Mouse (Mus musculus) erythroblast, embryonic 14.5 days (primary cell): Measurements from ENCODE around the gene Rhox4g. TPM values are rescaled to one million over a fixed set of nuclear protein-coding genes. Genes with fewer than 3 reads are reported as not detected.
"Not testable (repeated sequence)": the region's sequence is repeated elsewhere in the genome, so short reads cannot be mapped to it uniquely, and the experiment has no call there.

Experiments used
- H3K27me3 ChIP-seq: 2 replicates; pipeline ENCODE4 v1.6.1; 2012; ENCODE audit warnings: inconsistent platforms; ENCODE audit not compliant: control insufficient read depth
- H3K36me3 ChIP-seq: 2 replicates; pipeline ENCODE4 v1.6.1; 2012; ENCODE audit warnings: mild to moderate bottlenecking, inconsistent platforms; ENCODE audit not compliant: control insufficient read depth
- H3K4me1 ChIP-seq: 2 replicates; pipeline ENCODE4 v1.6.1; 2012; ENCODE audit warnings: inconsistent platforms; ENCODE audit not compliant: control insufficient read depth
- H3K4me3 ChIP-seq: replicated peaks from 2 replicates; pipeline ENCODE3; 2012; ENCODE audit warnings: moderate library complexity, mild to moderate bottlenecking, inconsistent platforms
- H3K9me3 ChIP-seq: 2 replicates; pipeline ENCODE4 v1.6.1; 2012; ENCODE audit warnings: low read length, inconsistent platforms, mixed read lengths; ENCODE audit not compliant: control insufficient read depth
- GATA1 ChIP-seq: IDR thresholded peaks from 2 replicates; pipeline ENCODE4 v1.6.1; 2012; ENCODE audit warnings: low read length, inconsistent platforms, mixed read lengths
- TAL1 ChIP-seq: IDR thresholded peaks from 3 replicates; pipeline ENCODE4 v1.6.1; 2012; ENCODE audit warnings: low read length, inconsistent platforms, mixed read lengths
- polyA plus RNA-seq: library from polyadenylated mRNA; stranded (reverse); fragments of >175 nt; gene quantifications from 2 replicates; pipeline ENCODE4 v1.2.3, GENCODE M21; 2012

The Rhox4g gene
- not detected in 2 replicates for polyA plus RNA-seq

DNA sequence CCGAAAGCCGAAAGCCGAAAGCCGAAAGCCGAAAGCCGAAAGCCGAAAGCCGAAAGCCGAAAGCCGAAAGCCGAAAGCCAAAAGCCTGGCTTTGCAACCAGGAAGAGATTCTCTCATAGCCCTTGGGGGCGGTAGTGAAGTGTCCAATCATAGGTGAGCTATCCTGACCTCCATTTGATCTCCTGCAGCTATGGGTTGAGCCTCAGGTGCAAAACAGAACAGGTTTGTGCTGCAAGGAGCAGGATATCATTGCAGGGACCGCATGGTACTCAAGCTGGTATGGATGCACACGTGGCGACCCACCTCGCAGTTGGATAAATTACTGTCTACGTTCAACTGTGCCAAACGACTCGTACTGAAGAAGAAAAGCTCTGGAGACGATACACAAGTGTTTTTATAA, at the start of gene Rhox4g:
Gene Rhox4g, minus strand, starts transcription at position 101 of the 400 bp plus-strand sequence.
- not testable (repeated sequence) for H3K4me3 ChIP-seq, H3K9me3 ChIP-seq, H3K4me1 ChIP-seq, H3K27me3 ChIP-seq, H3K36me3 ChIP-seq

DNA sequence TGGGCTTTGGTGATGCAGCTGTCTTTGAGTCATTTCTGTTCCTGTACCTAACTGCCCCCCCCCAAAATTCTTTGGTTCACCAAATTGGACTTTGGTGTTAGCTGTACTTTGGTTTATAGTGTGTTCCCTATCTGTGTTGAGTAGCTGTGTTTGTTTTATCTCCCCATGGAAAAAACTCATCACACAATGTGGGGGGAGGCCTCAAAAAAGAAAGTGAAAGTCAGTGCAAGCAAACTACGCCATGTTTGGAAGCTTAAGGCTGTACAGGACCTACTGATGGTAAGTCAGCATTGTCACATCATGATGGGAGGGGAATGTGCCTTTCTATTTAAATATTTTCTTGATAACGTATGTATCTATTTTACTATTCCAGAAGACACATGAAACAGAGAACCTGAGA, 41.1 kb upstream of the Rhox4g start:
- no peaks in the 10 kb centered on the region for H3K4me1 ChIP-seq
- no peaks in the 10 kb centered on the region for H3K36me3 ChIP-seq
- no peaks in the 10 kb centered on the region for H3K9me3 ChIP-seq
- no peaks in the 10 kb centered on the region for H3K27me3 ChIP-seq
- H3K4me3 ChIP-seq: no peak overlapping the region
- TF ChIP-seq GATA1: no peak
- TF ChIP-seq TAL1: no peak

DNA sequence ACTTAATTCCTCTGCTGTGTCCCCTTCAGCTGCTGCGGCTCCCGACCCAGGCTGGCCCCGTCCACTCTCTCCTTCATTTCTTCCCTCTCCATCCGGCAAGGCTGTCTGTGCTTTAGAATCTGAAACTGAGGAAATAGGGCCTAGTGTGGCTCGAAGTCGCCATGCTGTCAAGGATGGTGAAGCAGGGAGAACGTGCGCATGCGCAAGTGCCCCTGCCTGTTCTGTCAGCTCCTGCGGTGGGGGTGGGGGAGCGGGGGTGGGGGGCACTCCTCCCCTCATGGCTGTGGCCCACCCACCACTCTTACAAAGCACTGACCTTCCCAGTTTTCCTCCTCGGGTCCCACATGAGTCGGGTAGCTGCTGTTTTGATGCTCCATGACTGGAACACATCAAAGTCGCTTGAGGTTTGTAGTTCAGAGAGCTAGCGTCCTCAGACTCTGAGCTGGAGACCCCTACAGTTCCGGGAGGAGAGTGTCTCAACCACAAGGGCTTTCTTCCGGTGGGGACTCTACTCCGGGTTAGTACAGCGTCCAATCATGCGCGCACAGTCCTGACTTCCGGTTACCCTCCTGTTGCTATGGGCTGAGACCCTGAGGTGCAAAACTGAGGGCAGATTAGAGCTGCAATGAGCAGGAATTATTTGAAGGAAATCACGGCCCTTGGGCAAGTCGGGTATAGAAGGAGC, 32.0 kb upstream of the Rhox4g start:
- peaks cover 34% of the 10 kb centered on the region for H3K9me3 ChIP-seq
- no peaks in the 10 kb centered on the region; the same call in 1 of the 2 replicates for H3K27me3 ChIP-seq
- H3K36me3 ChIP-seq: no peaks in the 10 kb centered on the region
- H3K4me1 ChIP-seq: no peaks in the 10 kb centered on the region
- no peak for TF ChIP-seq TAL1
- no peak for TF ChIP-seq GATA1
- no peak overlapping the region for H3K4me3 ChIP-seq

DNA sequence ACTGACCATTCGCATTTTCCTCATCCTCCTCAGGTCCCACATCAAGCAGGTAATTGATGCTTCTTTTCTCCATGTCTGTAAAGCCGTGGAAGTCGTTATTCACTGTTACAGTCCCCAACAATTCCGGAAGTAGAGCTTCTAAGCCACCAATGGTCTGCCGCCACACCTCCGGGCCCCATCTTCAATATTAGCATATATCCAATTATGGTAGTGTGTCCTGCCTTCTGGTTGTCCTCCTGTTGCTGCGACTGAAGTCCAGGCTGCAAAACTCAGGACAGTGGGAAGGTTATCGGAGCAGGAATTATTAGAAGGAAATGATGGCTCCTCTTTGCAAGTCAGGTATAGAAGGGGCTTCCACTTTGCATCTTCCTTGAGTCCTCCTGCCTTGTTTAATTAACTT, 22.1 kb upstream of the Rhox4g start, which contains the start of gene Rhox2h:
Gene Rhox2h, minus strand, starts transcription at position 101 of the 400 bp plus-strand sequence.
- not testable (repeated sequence) for H3K27me3 ChIP-seq, H3K4me1 ChIP-seq, H3K4me3 ChIP-seq, H3K36me3 ChIP-seq, H3K9me3 ChIP-seq

DNA sequence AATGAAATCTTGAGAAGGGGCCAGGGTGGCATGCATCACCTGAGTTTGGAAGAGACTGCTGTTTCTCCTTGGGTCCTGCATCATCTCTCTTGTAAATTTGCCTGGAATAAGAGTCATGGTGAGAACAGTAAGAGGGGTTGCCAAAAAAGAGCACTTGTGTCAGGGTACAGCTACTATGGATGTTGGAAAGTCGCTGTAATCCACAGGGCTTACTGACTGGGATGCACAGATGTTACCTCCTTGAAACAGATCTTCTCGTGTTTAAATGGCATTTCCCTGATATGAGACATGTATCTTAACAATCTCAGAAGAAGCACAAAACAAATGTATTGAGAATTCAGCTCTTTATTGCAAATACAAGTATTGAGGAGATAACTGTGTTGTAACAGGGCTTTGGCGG, 17.5 kb upstream of the Rhox4g start, which contains the start of gene Rhox3h:
Gene Rhox3h, minus strand, starts transcription at position 101 of the 400 bp plus-strand sequence.
- not testable (repeated sequence) for H3K27me3 ChIP-seq, H3K4me3 ChIP-seq, H3K36me3 ChIP-seq, H3K9me3 ChIP-seq, H3K4me1 ChIP-seq

DNA sequence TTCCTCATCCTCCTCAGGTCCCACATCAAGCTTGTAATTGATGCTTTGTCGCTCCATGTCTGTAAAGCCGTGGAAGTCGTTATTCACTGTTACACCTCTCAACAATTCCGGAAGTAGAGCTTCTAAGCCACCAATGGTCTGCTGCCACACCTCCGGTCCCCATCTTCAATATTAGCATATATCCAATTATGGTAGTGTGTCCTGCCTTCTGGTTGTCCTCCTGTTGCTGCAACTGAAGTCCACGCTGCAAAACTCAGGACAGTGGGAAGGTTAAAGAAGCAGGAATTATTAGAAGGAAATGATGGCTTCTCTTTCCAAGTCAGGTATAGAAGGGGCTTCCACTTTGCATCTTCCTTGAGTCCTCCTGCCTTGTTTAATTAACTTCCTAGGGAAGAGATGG, 7.8 kb downstream of the Rhox4g start, which contains the start of gene Rhox2g:
Gene Rhox2g, minus strand, starts transcription at position 101 of the 400 bp plus-strand sequence.
- not testable (repeated sequence) for H3K36me3 ChIP-seq, H3K9me3 ChIP-seq, H3K4me3 ChIP-seq, H3K27me3 ChIP-seq, H3K4me1 ChIP-seq

DNA sequence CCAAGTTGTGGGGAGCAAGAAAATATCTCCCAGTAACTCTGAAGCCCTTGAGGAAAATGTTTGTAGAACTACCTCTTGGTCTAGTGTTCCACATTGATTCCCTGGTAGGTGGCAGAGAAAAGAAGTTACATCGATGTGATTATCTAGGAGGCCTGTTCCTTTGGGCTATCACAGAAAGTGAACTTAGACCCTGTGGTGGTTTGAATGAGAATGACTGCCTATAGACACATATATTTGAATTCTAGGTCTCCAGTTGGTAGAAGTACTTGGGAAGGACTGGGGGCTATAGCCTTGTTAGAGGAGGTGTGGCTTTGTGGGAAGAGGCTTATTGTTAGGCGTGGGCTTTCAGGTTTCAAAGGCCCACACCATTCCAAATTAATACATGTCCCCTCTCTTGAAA, 22.6 kb downstream of the Rhox4g start, which contains the start of gene Rhox3g:
Gene Rhox3g, minus strand, starts transcription at position 101 of the 400 bp plus-strand sequence.
- not testable (repeated sequence) for H3K4me1 ChIP-seq, H3K9me3 ChIP-seq, H3K36me3 ChIP-seq, H3K4me3 ChIP-seq, H3K27me3 ChIP-seq

DNA sequence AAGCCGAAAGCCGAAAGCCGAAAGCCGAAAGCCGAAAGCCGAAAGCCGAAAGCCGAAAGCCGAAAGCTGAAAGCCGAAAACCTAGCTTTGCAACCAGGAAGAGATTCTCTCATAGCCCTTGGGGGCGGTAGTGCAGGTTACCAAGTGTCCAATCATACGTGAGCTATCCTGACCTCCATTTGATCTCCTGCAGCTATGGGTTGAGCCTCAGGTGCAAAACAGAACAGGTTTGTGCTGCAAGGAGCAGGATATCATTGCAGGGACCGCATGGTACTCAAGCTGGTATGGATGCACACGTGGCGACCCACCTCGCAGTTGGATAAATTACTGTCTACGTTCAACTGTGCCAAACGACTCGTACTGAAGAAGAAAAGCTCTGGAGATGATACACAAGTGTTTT, 43.5 kb downstream of the Rhox4g start, which contains the start of gene Rhox4f:
Gene Rhox4f, minus strand, starts transcription at position 101 of the 400 bp plus-strand sequence.
- not testable (repeated sequence) for H3K4me3 ChIP-seq, H3K36me3 ChIP-seq, H3K9me3 ChIP-seq, H3K4me1 ChIP-seq, H3K27me3 ChIP-seq

Other genes starting within 250 kb of the Rhox4g start
- not detected in 2 replicates for gene Rhox2b, start 239.3 kb downstream of the Rhox4g start, polyA plus RNA-seq
- not detected in 2 replicates for gene Rhox4b, start 218.8 kb downstream of the Rhox4g start, polyA plus RNA-seq
- gene Rhox2c, start 197.6 kb downstream of the Rhox4g start, polyA plus RNA-seq: not detected in 2 replicates
- gene Rhox3c, start 192.7 kb downstream of the Rhox4g start, polyA plus RNA-seq: not detected in 2 replicates
- not detected in 2 replicates for gene Rhox4c, start 171.0 kb downstream of the Rhox4g start, polyA plus RNA-seq
- gene Rhox2d, start 157.9 kb downstream of the Rhox4g start, polyA plus RNA-seq: not detected in 2 replicates
- gene Rhox4d, start 137.0 kb downstream of the Rhox4g start, polyA plus RNA-seq: not detected in 2 replicates
- gene Rhox2e, start 120.9 kb downstream of the Rhox4g start, polyA plus RNA-seq: not detected in 2 replicates
- not detected in 2 replicates for gene Rhox3e, start 109.3 kb downstream of the Rhox4g start, polyA plus RNA-seq
- not detected in 2 replicates for gene Rhox4e, start 93.9 kb downstream of the Rhox4g start, polyA plus RNA-seq
- not detected in 2 replicates for gene Rhox2f, start 79.9 kb downstream of the Rhox4g start, polyA plus RNA-seq
- not detected in 2 replicates for gene Rhox3f, start 70.3 kb downstream of the Rhox4g start, polyA plus RNA-seq
- not detected in 2 replicates for gene Rhox4f, start 43.6 kb downstream of the Rhox4g start, polyA plus RNA-seq
- not detected in 2 replicates for gene Rhox3g, start 22.7 kb downstream of the Rhox4g start, polyA plus RNA-seq
- not detected in 2 replicates for gene Rhox2g, start 7.9 kb downstream of the Rhox4g start, polyA plus RNA-seq
- not detected in 2 replicates for gene Rhox3h, start 17.4 kb upstream of the Rhox4g start, polyA plus RNA-seq
- not detected in 2 replicates for gene Rhox2h, start 21.9 kb upstream of the Rhox4g start, polyA plus RNA-seq
- gene Rhox5, start 153.5 kb upstream of the Rhox4g start, polyA plus RNA-seq: 0.07 TPM in 1 of 2 replicates, not detected in the other
- gene Rhox6, start 175.6 kb upstream of the Rhox4g start, polyA plus RNA-seq: not detected in 2 replicates
- not detected in 2 replicates for gene Rhox7a, start 180.4 kb upstream of the Rhox4g start, polyA plus RNA-seq
- gene Rhox8, start 227.6 kb upstream of the Rhox4g start, polyA plus RNA-seq: not detected in 2 replicates
- gene Rhox7b, start 245.9 kb upstream of the Rhox4g start, polyA plus RNA-seq: not detected in 2 replicates